Mouse (Mus musculus) stomach, postnatal 0 days (tissue): ENCODE results near the gene Kantr. TPM values are rescaled to one million over a fixed set of nuclear protein-coding genes. Genes with fewer than 3 reads are reported as not detected.

Source experiments
- ATAC-seq: fragments of 200-750 bp; cut with Nextera tagmentation; 2 replicates; pipeline ENCODE4 v1.8.0; 2017; ENCODE audit not compliant: low FRiP score, low TSS enrichment
- DNase-seq: peaks from one replicate; pipeline ENCODE4 v3.0.0-alpha.2; 2016; ENCODE audit warnings: low spot score
- H3K27ac ChIP-seq: fragments of 300-500 bp; sonication (generic); replicated peaks from 2 replicates; pipeline ENCODE4 v1.5.1; 2014; ENCODE audit warnings: mild to moderate bottlenecking, control low read depth
- H3K27me3 ChIP-seq: fragments of 300-500 bp; sonication (generic); 2 replicates; pipeline ENCODE4 v1.6.1; 2014; ENCODE audit warnings: low read length; ENCODE audit not compliant: control insufficient read depth, insufficient read depth
- H3K36me3 ChIP-seq: fragments of 300-500 bp; sonication (generic); 2 replicates; pipeline ENCODE4 v1.6.1; 2014; ENCODE audit warnings: low read length, mixed read lengths; ENCODE audit not compliant: control insufficient read depth, insufficient read depth
- H3K4me1 ChIP-seq: fragments of 300-500 bp; sonication (generic); replicated peaks from 2 replicates; pipeline ENCODE4 v1.6.1; 2014; ENCODE audit warnings: antibody characterized with exemption; ENCODE audit not compliant: control insufficient read depth, insufficient read depth
- H3K4me2 ChIP-seq: fragments of 300-500 bp; sonication (generic); replicated peaks from 2 replicates; pipeline ENCODE4 v1.6.1; 2014; ENCODE audit warnings: low read depth, mild to moderate bottlenecking, control low read depth, moderate library complexity
- H3K4me3 ChIP-seq: fragments of 300-500 bp; sonication (generic); 2 replicates; pipeline ENCODE4 v1.5.1; 2014; ENCODE audit warnings: low read depth, low read length, control low read depth
- H3K9ac ChIP-seq: fragments of 300-500 bp; sonication (generic); 2 replicates; pipeline ENCODE4 v1.6.1; 2014; ENCODE audit warnings: mild to moderate bottlenecking, low read length, control low read depth, mixed read lengths
- H3K9me3 ChIP-seq: fragments of 300-500 bp; sonication (generic); 2 replicates; pipeline ENCODE4 v1.6.1; 2016; ENCODE audit warnings: low read length; ENCODE audit not compliant: control insufficient read depth
- CTCF ChIP-seq: IDR thresholded peaks from 2 replicates; pipeline ENCODE4 v1.5.1; 2016; ENCODE audit warnings: antibody characterized with exemption, low read depth, mild to moderate bottlenecking, moderate library complexity
- EP300 ChIP-seq: optimal IDR thresholded peaks from 2 replicates; pipeline ENCODE3; 2016; ENCODE audit warnings: antibody characterized with exemption
- WGBS: fragments of 180-500 bp; shearing (Covaris S2); extraction: QIAGEN DNeasy Blood & Tissue Kit; methylation state at CpG from one replicate; pipeline ENCODE4 v1.1.7; 2014; 5-methylcytosine and 5-hydroxymethylcytosine counted together
- polyA plus RNA-seq: library from polyadenylated mRNA; unstranded; fragments of >200 nt; fragmentation: Nextera tagmentation; extraction: Ambion mirVana; gene quantifications from 2 replicates; pipeline ENCODE4 v1.2.1, GENCODE M21; 2015

The Kantr gene
- polyA plus RNA-seq, 1 experiment from 2014 or later, result 5.4 TPM

DNA sequence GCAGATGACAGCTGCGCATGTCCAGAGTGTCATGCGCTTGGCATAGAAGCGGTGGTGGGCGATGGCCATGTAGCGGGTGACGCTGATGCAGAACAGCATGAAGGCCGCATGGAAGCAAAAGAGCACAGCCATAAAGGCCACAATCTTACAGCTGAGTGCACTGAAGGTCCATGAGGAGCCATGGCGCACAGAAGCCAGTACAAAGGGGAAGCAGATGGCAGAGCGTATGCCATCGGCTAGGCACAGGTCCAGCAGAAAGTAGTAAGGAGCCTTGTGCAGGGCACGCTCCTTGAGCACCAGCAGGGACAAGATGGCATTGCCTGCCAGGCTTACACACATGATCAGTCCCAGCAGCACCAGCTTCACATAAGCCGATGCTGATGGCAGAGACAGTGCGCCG is 19.7 kb upstream of the Kantr start:
- no peak for TF ChIP-seq CTCF
- TF ChIP-seq EP300, result no peak
- Histone ChIP-seq H3K4me1 (no peaks in the 10 kb centered on the region), H3K27me3 (no peaks in the 10 kb centered on the region; the same call in 1 of the 2 replicates), H3K4me3 (no peak overlapping the region), H3K9ac (no peak overlapping the region), H3K27ac (no peak overlapping the region), H3K4me2 (no peak overlapping the region), H3K36me3 (no peaks in the 10 kb centered on the region), H3K9me3 (no peaks in the 10 kb centered on the region)
- 96% methylated on average over 14 of the region's 14 CpGs for WGBS
- ATAC-seq (no peak), DNase-seq (no peak)

DNA sequence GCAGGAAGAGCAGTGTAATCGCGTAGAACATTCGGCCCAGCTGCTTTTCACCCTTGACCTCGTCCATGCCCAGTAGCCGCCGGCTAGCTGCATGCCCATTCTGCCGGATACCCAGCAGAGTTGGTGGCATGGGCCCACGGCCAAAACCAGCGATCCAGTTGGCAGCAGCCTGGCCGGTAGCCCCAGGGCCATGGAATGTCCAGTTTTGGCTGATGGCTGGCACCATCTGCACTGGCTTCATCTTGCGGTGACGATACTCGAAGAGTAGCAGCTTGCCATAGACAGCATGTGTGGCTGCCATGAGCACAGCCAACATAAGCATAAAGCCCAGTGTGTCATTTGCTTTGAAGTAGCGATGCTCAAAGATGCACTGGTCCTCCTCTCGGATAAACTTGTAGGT is 19.3 kb upstream of the Kantr start:
- Histone ChIP-seq H3K9ac (no peak overlapping the region), H3K4me2 (no peak overlapping the region), H3K36me3 (no peaks in the 10 kb centered on the region), H3K4me1 (no peaks in the 10 kb centered on the region), H3K27me3 (no peaks in the 10 kb centered on the region; the same call in 1 of the 2 replicates), H3K27ac (no peak overlapping the region), H3K9me3 (no peaks in the 10 kb centered on the region), H3K4me3 (no peak overlapping the region)
- no peak for ATAC-seq
- TF ChIP-seq EP300, result no peak
- no peak for TF ChIP-seq CTCF
- WGBS, result 88% methylated on average over 15 of the region's 15 CpGs
- DNase-seq, result no peak

DNA sequence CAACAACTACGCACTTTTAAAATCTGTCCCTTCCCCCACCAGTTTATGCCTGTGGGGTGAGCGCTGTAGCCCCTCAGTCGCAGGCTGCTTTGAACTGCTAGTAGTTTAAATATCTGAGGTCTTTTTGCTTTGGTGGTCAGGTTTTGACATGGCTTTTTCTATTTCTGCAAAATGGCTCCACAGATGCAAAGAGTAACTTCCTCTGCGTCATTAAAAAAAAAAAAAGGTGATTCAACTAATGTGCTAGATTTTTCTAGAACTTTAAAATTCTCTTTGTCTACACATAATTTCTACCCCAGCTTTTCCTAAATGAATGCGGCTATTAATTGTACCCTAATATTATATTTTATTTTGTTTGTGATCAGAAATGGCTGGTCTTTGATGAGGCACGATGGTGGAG is 15.6 kb upstream of the Kantr start:
- Histone ChIP-seq H3K4me1 (no peaks in the 10 kb centered on the region), H3K36me3 (no peaks in the 10 kb centered on the region), H3K27ac (peak overlapping the region; percentile 82), H3K9ac (0 out of 2 replicates have a peak overlapping the region, but pooled peaks have one; percentile 23), H3K4me3 (peak overlapping the region; percentile 60), H3K9me3 (no peaks in the 10 kb centered on the region), H3K4me2 (peak overlapping the region; percentile 42), H3K27me3 (no peaks in the 10 kb centered on the region; the same call in 1 of the 2 replicates)
- 26% methylated on average over 6 of the region's 6 CpGs for WGBS
- TF ChIP-seq EP300 (no peak), CTCF (no peak)
- no peak for ATAC-seq
- DNase-seq, result no peak

DNA sequence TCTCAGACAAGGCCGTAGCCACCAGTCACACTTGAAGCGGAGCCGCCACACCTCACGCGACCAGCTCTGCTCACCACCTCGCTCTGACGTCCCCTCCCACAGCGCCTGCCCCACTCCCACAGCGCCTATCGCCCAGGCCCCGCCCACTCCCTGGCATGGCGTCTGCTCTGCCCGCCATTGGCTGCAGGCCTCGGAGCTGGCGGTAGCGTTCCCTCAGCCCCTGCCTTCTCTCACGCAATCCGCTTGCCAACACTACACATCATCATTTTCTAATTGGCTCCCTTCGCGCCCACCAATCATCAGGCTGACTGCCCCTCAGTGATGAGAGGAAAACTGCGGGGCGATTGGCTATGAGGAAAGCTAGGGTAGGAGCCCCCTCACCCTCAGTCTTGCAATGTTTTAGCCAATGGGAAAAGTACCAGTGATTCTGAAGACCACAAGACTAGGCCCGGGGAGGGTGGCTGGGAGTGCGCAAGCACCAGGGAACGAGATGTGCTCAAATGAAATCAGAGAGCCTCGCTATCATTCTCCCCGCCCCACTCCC is 15.1 kb upstream of the Kantr start, which contains the start of gene Tspyl2:
TSS of gene Tspyl2 (minus strand) at position 68 of the 544 bp plus-strand sequence.
- peak; percentile 93 for DNase-seq
- WGBS, result 13% methylated on average over 23 of the region's 27 CpGs

DNA sequence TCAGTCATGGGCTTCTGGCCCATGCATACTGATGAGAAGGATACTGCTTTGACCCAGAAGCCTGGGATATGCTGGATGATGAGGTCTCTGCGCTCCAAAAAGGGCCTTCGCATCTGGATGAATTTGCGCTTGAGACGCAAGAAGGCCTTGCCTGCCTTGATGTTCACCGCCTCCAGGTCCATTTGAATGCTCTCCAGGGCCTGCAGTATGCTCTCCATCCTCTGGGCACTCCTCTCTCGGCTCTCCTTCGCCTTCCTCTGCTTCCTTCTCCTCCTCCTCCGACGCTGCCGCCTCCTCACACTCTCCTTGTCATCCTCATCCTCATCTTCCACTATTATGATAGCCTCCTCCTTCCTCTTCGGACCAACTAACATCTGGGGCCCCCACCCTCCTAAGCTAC is 14.2 kb upstream of the Kantr start:
- H3K27ac ChIP-seq, result peak overlapping the region; percentile 87
- peak overlapping the region; percentile 56 for H3K4me2 ChIP-seq
- no peaks in the 10 kb centered on the region for H3K9me3 ChIP-seq
- peak overlapping the region; percentile 79; the same call in 1 of the 2 replicates for H3K9ac ChIP-seq
- peak overlapping the region; percentile 60 for H3K4me3 ChIP-seq
- DNase-seq (peak; percentile 24), ATAC-seq (no peak)
- no peaks in the 10 kb centered on the region; the same call in 1 of the 2 replicates for H3K27me3 ChIP-seq
- no peak for TF ChIP-seq EP300
- TF ChIP-seq CTCF, result no peak
- WGBS, result 36% methylated on average over 11 of the region's 11 CpGs
- H3K36me3 ChIP-seq, result no peaks in the 10 kb centered on the region
- H3K4me1 ChIP-seq, result no peaks in the 10 kb centered on the region

More for the DNA sequence above, 15.1 kb upstream of the Kantr start, which contains the start of gene Tspyl2:
- Histone ChIP-seq H3K36me3 (no peaks in the 10 kb centered on the region), H3K9ac (peak within 1 kb of the TSS; percentile 79), H3K4me2 (peak within 1 kb of the TSS; percentile 56), H3K9me3 (no peaks in the 10 kb centered on the region), H3K27ac (peak within 1 kb of the TSS; percentile 87), H3K27me3 (no peaks in the 10 kb centered on the region; the same call in 1 of the 2 replicates), H3K4me3 (peak within 1 kb of the TSS; percentile 60), H3K4me1 (no peaks in the 10 kb centered on the region)
- ATAC-seq, result peak; percentile 98
- TF ChIP-seq EP300 (peak; percentile 73), CTCF (peak; percentile 9; the same call in 1 of the 2 replicates)
